Mouse (Mus musculus) megakaryocyte, embryonic 14.5 days (primary cell): Measurements from ENCODE around the gene AI481877.

ENCODE experiments used
- FLI1 ChIP-seq: IDR thresholded peaks from 2 replicates; pipeline ENCODE4 v1.6.1; 2012; ENCODE audit warnings: low read length, inconsistent platforms, mixed read lengths
- GATA1 ChIP-seq: IDR thresholded peaks from 3 replicates; pipeline ENCODE4 v1.6.1; 2012; ENCODE audit warnings: mixed read lengths, low read length, inconsistent platforms, borderline replicate concordance

GRCm38 (mm10) chr4:59043074-59043473, 95.7 kb downstream of the AI481877 start:
- TF ChIP-seq GATA1: no peak
- no peak for TF ChIP-seq FLI1
